Mouse (Mus musculus) testis, adult 2 months (tissue): ENCODE measurements around the gene Gmcl1. TPM values are rescaled to one million over a fixed set of nuclear protein-coding genes. Genes with fewer than 3 reads are reported as not detected.

ENCODE experiments used
- H3K27ac ChIP-seq: fragments of 200-500 bp; 2 replicates; pipeline ENCODE4 v1.5.1; 2012; ENCODE audit warnings: low read depth, low read length; ENCODE audit not compliant: control insufficient read depth, insufficient read depth
- H3K27me3 ChIP-seq: fragments of 200-500 bp; 2 replicates; pipeline ENCODE4 v1.6.1; 2012; ENCODE audit warnings: mild to moderate bottlenecking, low read length, moderate library complexity; ENCODE audit not compliant: control insufficient read depth, insufficient read depth
- H3K36me3 ChIP-seq: fragments of 200-500 bp; 2 replicates; pipeline ENCODE4 v1.6.1; 2012; ENCODE audit warnings: mild to moderate bottlenecking, low read length; ENCODE audit not compliant: control insufficient read depth, insufficient read depth
- H3K4me1 ChIP-seq: fragments of 200-500 bp; 2 replicates; pipeline ENCODE4 v1.6.1; 2012; ENCODE audit warnings: low read length; ENCODE audit not compliant: control insufficient read depth, insufficient read depth
- H3K4me3 ChIP-seq: fragments of 200-500 bp; 2 replicates; pipeline ENCODE4 v1.5.1; 2012; ENCODE audit warnings: low read depth, mild to moderate bottlenecking, low read length, moderate library complexity, mixed read lengths; ENCODE audit not compliant: control insufficient read depth
- CTCF ChIP-seq: fragments of 200-500 bp; IDR thresholded peaks from 2 replicates; pipeline ENCODE4 v1.5.1; 2012; ENCODE audit warnings: low read depth, mild to moderate bottlenecking, inconsistent platforms, low read length, moderate library complexity; ENCODE audit not compliant: control insufficient read depth, insufficient read depth, insufficient replicate concordance
- POLR2A ChIP-seq: fragments of 200-500 bp; IDR thresholded peaks from 2 replicates; pipeline ENCODE4 v1.6.1; 2012; ENCODE audit warnings: low read depth, mild to moderate bottlenecking, inconsistent platforms, low read length, moderate library complexity; ENCODE audit not compliant: control insufficient read depth
- polyA plus RNA-seq: library from polyadenylated mRNA; depleted of rRNA; stranded (reverse); fragments of >200 nt; gene quantifications from 2 replicates; pipeline ENCODE4 v1.2.3, GENCODE M21; 2012

Gene Gmcl1
- polyA plus RNA-seq, 1 experiment, result 51.2 TPM

GRCm38 (mm10) chr6:86678341-86678740 is 54.8 kb downstream of the Gmcl1 start:
- H3K4me3 ChIP-seq, result no peak overlapping the region
- no peak overlapping the region for H3K27ac ChIP-seq
- no peaks in the 10 kb centered on the region for H3K27me3 ChIP-seq
- TF ChIP-seq POLR2A, result no peak
- TF ChIP-seq CTCF, result no peak
- H3K4me1 ChIP-seq, result no peaks in the 10 kb centered on the region
- H3K36me3 ChIP-seq, result peaks cover 2% of the 10 kb centered on the region

GRCm38 (mm10) chr6:86670873-86671272 is 62.3 kb downstream of the Gmcl1 start:
- Histone ChIP-seq H3K36me3 (peaks cover 1% of the 10 kb centered on the region; the same call in 1 of the 2 replicates), H3K4me3 (no peak overlapping the region), H3K4me1 (peaks cover 5% of the 10 kb centered on the region), H3K27me3 (no peaks in the 10 kb centered on the region), H3K27ac (no peak overlapping the region)
- peak; percentile 28; the same call in 1 of the 2 replicates for TF ChIP-seq CTCF
- no peak for TF ChIP-seq POLR2A

- Histone ChIP-seq H3K36me3 (peaks cover 1% of the 10 kb centered on the region; the same call in 1 of the 2 replicates), H3K27me3 (no peaks in the 10 kb centered on the region), H3K27ac (peak overlapping the region; percentile 78)
Observed at GRCm38 (mm10) chr6:86669240-86669727, 63.9 kb downstream of the Gmcl1 start.

GRCm38 (mm10) chr6:86668580-86669239 is 64.5 kb downstream of the Gmcl1 start, which contains the start of gene Mxd1:
Gene Mxd1 (minus strand): TSS chr6:86669161.
- Histone ChIP-seq H3K4me3 (peak within 1 kb of the TSS; percentile 98), H3K36me3 (peaks cover 1% of the 10 kb centered on the region; the same call in 1 of the 2 replicates), H3K27me3 (no peaks in the 10 kb centered on the region), H3K4me1 (peaks cover 7% of the 10 kb centered on the region), H3K27ac (peak within 1 kb of the TSS; percentile 96)
- TF ChIP-seq CTCF (no peak), POLR2A (peak; percentile 55)

More at GRCm38 (mm10) chr6:86669240-86669727, 63.9 kb downstream of the Gmcl1 start:
- no peak for TF ChIP-seq CTCF
- TF ChIP-seq POLR2A, result peak; percentile 80
- peak overlapping the region; percentile 98 for H3K4me3 ChIP-seq
- peaks cover 7% of the 10 kb centered on the region for H3K4me1 ChIP-seq

- Histone ChIP-seq H3K27me3 (no peaks in the 10 kb centered on the region), H3K4me1 (peaks cover 7% of the 10 kb centered on the region), H3K4me3 (peak overlapping the region; percentile 98), H3K27ac (no peak overlapping the region), H3K36me3 (peaks cover 1% of the 10 kb centered on the region; the same call in 1 of the 2 replicates)
- TF ChIP-seq CTCF (no peak), POLR2A (no peak)
Observed at GRCm38 (mm10) chr6:86667061-86667460, 66.1 kb downstream of the Gmcl1 start.

- Histone ChIP-seq H3K36me3 (peaks cover 1% of the 10 kb centered on the region; the same call in 1 of the 2 replicates), H3K27me3 (no peaks in the 10 kb centered on the region), H3K27ac (no peak overlapping the region), H3K4me3 (no peak overlapping the region), H3K4me1 (peaks cover 7% of the 10 kb centered on the region)
- TF ChIP-seq CTCF, result no peak
- no peak for TF ChIP-seq POLR2A
Observed at GRCm38 (mm10) chr6:86665560-86666307, 67.4 kb downstream of the Gmcl1 start.

GRCm38 (mm10) chr6:86665076-86665475 is 68.1 kb downstream of the Gmcl1 start:
- Histone ChIP-seq H3K27ac (no peak overlapping the region), H3K36me3 (peaks cover 1% of the 10 kb centered on the region; the same call in 1 of the 2 replicates), H3K4me1 (peaks cover 6% of the 10 kb centered on the region), H3K27me3 (no peaks in the 10 kb centered on the region), H3K4me3 (no peak overlapping the region)
- TF ChIP-seq CTCF (no peak), POLR2A (no peak)
